Mouse (Mus musculus): ENCODE data around the gene Efna2. TPM values are rescaled to one million over a fixed set of nuclear protein-coding genes. Genes with fewer than 3 reads are reported as not detected.

The Efna2 gene
- total and polyA plus RNA-seq, 3 experiments = 0.23 to 1.5 (median 0.86) TPM

GRCm38 (mm10) chr10:80152071-80152872 is 27.0 kb upstream of the Efna2 start:
- Histone ChIP-seq H3K4me3 (replicated peaks in 1 of 3; ENCODE audit: low read depth in 2 of 3, low read length in 2 of 3, poor library complexity in 1 of 3) (peak overlapping the region; percentile 81 to 84 (median 82)), H3K9ac (ENCODE audit: insufficient read depth, low read depth) (peak overlapping the region; percentile 95), H3K27me3 (replicated peaks) (no peaks in the 10 kb centered on the region), H3K4me2 (ENCODE audit: insufficient read depth, low read depth, poor library complexity, severe bottlenecking) (peak overlapping the region; percentile 67), H3K79me2 (replicated peaks; ENCODE audit: control insufficient read depth, extremely low read depth, insufficient read depth, poor library complexity, severe bottlenecking) (peaks cover 15% of the 10 kb centered on the region), H3K36me3 (replicated peaks in 1 of 2; ENCODE audit: control insufficient read depth in 1 of 2, insufficient read depth in 1 of 2, low read length in 1 of 2) (peaks cover 40 to 49% of the 10 kb centered on the region in 2 experiments), H3K4me1 (ENCODE audit: control insufficient read depth in 1 of 2, insufficient read depth in 2 of 2) (peaks cover 20 to 50% of the 10 kb centered on the region in 2 experiments), H3K27ac (ENCODE audit: insufficient read depth, low read depth) (peak overlapping the region; percentile 96), H3K9me3 (replicated peaks; ENCODE audit: low read length) (no peaks in the 10 kb centered on the region)
- dilution Hi-C loops (cut with MboI; ENCODE audit: extremely low pct_ligation_motif_present, extremely low pct_unique_long_range_greater_than_20kb, low sequenced_read_pairs) (no loop called here), in situ Hi-C loops (cut with MboI; ENCODE audit: low pct_ligation_motif_present, low pct_unique_long_range_greater_than_20kb, low sequenced_read_pairs) (no loop called here)
- TF ChIP-seq ZNF384 (IDR thresholded peaks at IDR 0.05; ENCODE audit: low read depth, low read length) (peak; percentile 57), CTCF (conservative IDR thresholded peaks at IDR 0.05 in 1 of 2, IDR thresholded peaks at IDR 0.05 in 1 of 2; ENCODE audit: low read depth in 2 of 2, low read length in 2 of 2) (no peak), KAT2A (IDR thresholded peaks at IDR 0.05; ENCODE audit: insufficient replicate concordance, low read length) (no peak), TBP (conservative IDR thresholded peaks at IDR 0.05; ENCODE audit: low read depth, low read length) (no peak), MYC (IDR thresholded peaks at IDR 0.05; ENCODE audit: low read depth, low read length) (no peak), E2F4 (IDR thresholded peaks at IDR 0.05; ENCODE audit: insufficient replicate concordance, low read depth, low read length) (no peak), SMC3 (IDR thresholded peaks at IDR 0.05; ENCODE audit: low read depth, low read length) (no peak), ZC3H11A (IDR thresholded peaks at IDR 0.05; ENCODE audit: low read depth, low read length) (no peak), CHD2 (IDR thresholded peaks at IDR 0.05; ENCODE audit: low read length) (0 out of 2 replicates have a peak, but pooled peaks have one; percentile 25), GABPA (IDR thresholded peaks at IDR 0.05; ENCODE audit: insufficient replicate concordance, low read depth, low read length) (no peak), RAD21 (IDR thresholded peaks at IDR 0.05; ENCODE audit: low read depth, low read length) (no peak), JUND (conservative IDR thresholded peaks at IDR 0.05; ENCODE audit: low read depth, low read length) (no peak), SIN3A (IDR thresholded peaks at IDR 0.05; ENCODE audit: low read length) (no peak; the same call in 1 of the 2 replicates), MAZ (IDR thresholded peaks at IDR 0.05; ENCODE audit: low read depth, low read length) (peak; percentile 65; the same call in 1 of the 2 replicates), EP300 (IDR thresholded peaks at IDR 0.05; ENCODE audit: low read length) (no peak), PAX5 (IDR thresholded peaks at IDR 0.05; ENCODE audit: low read length) (no peak), ZKSCAN1 (IDR thresholded peaks at IDR 0.05; ENCODE audit: borderline replicate concordance, low read depth, low read length) (no peak), MAFK (IDR thresholded peaks at IDR 0.05; ENCODE audit: insufficient replicate concordance, low read length) (no peak), ZMIZ1 (IDR thresholded peaks at IDR 0.05; ENCODE audit: low read depth, low read length) (no peak), POLR2A (IDR thresholded peaks at IDR 0.05; ENCODE audit: low read depth, low read length) (no peak), USF1 (IDR thresholded peaks at IDR 0.05; ENCODE audit: low read depth, low read length) (no peak), BHLHE40 (IDR thresholded peaks at IDR 0.05; ENCODE audit: low read depth, low read length) (no peak), RCOR1 (conservative IDR thresholded peaks at IDR 0.05; ENCODE audit: low read depth, low read length) (no peak), UBTF (IDR thresholded peaks at IDR 0.05; ENCODE audit: low read depth, low read length) (no peak), MAX (IDR thresholded peaks at IDR 0.05; ENCODE audit: low read length) (no peak), TCF12 (IDR thresholded peaks at IDR 0.05; ENCODE audit: low read depth, low read length) (peak; percentile 22; the same call in 1 of the 2 replicates), IRF4 (IDR thresholded peaks at IDR 0.05; ENCODE audit: low read depth, low read length) (no peak), HCFC1 (IDR thresholded peaks at IDR 0.05; ENCODE audit: low read depth, low read length) (peak; percentile 55; the same call in 1 of the 2 replicates), NELFE (IDR thresholded peaks at IDR 0.05; ENCODE audit: low read depth, low read length) (peak; percentile 7; the same call in 1 of the 2 replicates), USF2 (conservative IDR thresholded peaks at IDR 0.05; ENCODE audit: low read depth, low read length) (no peak), JUN (IDR thresholded peaks at IDR 0.05; ENCODE audit: insufficient read depth, low read depth, low read length) (no peak), CHD1 (IDR thresholded peaks at IDR 0.05; ENCODE audit: low read depth, low read length) (0 out of 2 replicates have a peak, but pooled peaks have one; percentile 26), MXI1 (IDR thresholded peaks at IDR 0.05; ENCODE audit: low read depth, low read length) (no peak), ELF1 (IDR thresholded peaks at IDR 0.05; ENCODE audit: low read depth, low read length) (peak; percentile 75)
- DNase-seq (ENCODE audit: extremely low read depth) = no peak

All from CH12.LX (cell line).